Mouse (Mus musculus) retina, embryonic 14.5 days (tissue): ENCODE data around the gene Cenpl.
A peak's percentile ranks its signal among the peaks of the same experiment; 100 is the strongest.

ENCODE experiments used
- DNase-seq: peaks from one replicate; pipeline ENCODE4 v3.0.0-alpha.2; 2015; ENCODE audit warnings: low spot score

The Cenpl gene

GRCm38 (mm10) chr1:161041261-161042020, 29.1 kb upstream of the Cenpl start:
- peak; percentile 6 for DNase-seq

GRCm38 (mm10) chr1:161046972-161047371, 23.5 kb upstream of the Cenpl start:
- no peak for DNase-seq

GRCm38 (mm10) chr1:161057164-161057563, 13.3 kb upstream of the Cenpl start:
- DNase-seq: no peak

- no peak for DNase-seq
Measured at GRCm38 (mm10) chr1:161063351-161063750, 7.2 kb upstream of the Cenpl start.

GRCm38 (mm10) chr1:161071272-161071620, 733 bp downstream of the Cenpl start:
- no peak for DNase-seq

- DNase-seq: no peak
Measured at GRCm38 (mm10) chr1:161076238-161076637, 5.7 kb downstream of the Cenpl start.

- DNase-seq: no peak
Measured at GRCm38 (mm10) chr1:161077243-161077642, 6.7 kb downstream of the Cenpl start.

- no peak for DNase-seq
Measured at GRCm38 (mm10) chr1:161099721-161100405, 29.4 kb downstream of the Cenpl start.

- no peak for DNase-seq
Measured at GRCm38 (mm10) chr1:161103842-161104241, 33.3 kb downstream of the Cenpl start.

GRCm38 (mm10) chr1:161109216-161109615, 38.7 kb downstream of the Cenpl start:
- DNase-seq: no peak

GRCm38 (mm10) chr1:161114591-161114990, 44.1 kb downstream of the Cenpl start:
- DNase-seq: no peak

- DNase-seq: no peak
Measured at GRCm38 (mm10) chr1:161122661-161123418, 52.3 kb downstream of the Cenpl start.

- DNase-seq: no peak
Measured at GRCm38 (mm10) chr1:161126461-161126860, 55.9 kb downstream of the Cenpl start.

GRCm38 (mm10) chr1:161130726-161131664, 60.5 kb downstream of the Cenpl start, which contains the start of gene Klhl20:
Gene Klhl20, minus strand, starts transcription at chr1:161131511.
- DNase-seq: peak; percentile 98
